Mouse (Mus musculus): ENCODE results near the gene Rdh8.
"Not testable (repeated sequence)": the region's sequence is repeated elsewhere in the genome, so short reads cannot be mapped to it uniquely, and the experiment has no call there.

The Rdh8 gene

GRCm38 (mm10) chr9:20818236-20818635 is at the start of gene Rdh8:
Rdh8 (plus strand) TSS chr9:20818503.
- DNase-seq = no peak

GRCm38 (mm10) chr9:20781286-20781685 is 37.0 kb upstream of the Rdh8 start:
- no peak for DNase-seq

- DNase-seq = no peak
Measured at GRCm38 (mm10) chr9:20785055-20785454, 33.2 kb upstream of the Rdh8 start.

DNA sequence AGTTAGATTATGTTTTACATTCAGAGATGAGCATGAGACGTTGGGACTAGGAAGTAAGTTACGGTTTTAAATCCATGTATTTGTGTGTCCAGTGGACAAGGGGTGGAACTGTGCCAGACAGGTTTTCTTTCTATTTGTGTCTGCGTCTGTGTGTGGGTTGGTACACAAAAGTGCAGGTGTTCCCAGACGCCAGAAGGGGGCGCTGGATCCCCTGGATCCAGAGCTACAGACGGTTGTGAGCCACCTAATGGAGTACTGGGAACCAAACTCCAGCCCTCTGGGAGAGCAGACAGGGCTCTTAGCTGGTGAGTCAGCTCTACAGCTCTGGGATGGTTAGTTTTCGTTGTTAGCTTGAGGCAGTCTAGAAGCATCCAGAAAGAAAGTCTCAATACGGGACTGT is 30.3 kb upstream of the Rdh8 start:
- no peak for DNase-seq

GRCm38 (mm10) chr9:20789651-20790050 is 28.7 kb upstream of the Rdh8 start:
- no peak for DNase-seq

- no peak for DNase-seq
Measured at GRCm38 (mm10) chr9:20790345-20790744, 28.0 kb upstream of the Rdh8 start.

GRCm38 (mm10) chr9:20794108-20794806 is 24.0 kb upstream of the Rdh8 start:
- DNase-seq = peak; percentile 70

- peak; percentile 84 for DNase-seq
Measured at GRCm38 (mm10) chr9:20804266-20805158, 13.8 kb upstream of the Rdh8 start.

DNA sequence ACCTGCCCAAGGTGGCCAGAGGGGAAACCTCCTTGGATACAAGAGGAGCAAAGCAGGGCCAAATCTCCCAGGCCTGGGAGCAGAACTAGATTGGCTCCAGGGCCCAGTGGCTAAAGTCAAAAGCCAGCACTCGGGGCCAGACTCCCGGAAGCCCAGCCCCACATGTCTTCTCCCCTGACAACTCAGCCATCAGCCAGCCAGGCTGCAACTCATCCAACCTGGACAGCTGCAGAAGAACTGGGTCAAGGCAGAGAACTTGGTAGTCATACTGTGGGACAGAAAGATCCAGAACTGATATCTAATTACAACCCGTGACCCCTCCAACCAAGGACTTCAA is 13.2 kb upstream of the Rdh8 start:
- DNase-seq = no peak

GRCm38 (mm10) chr9:20805706-20806105 is 12.6 kb upstream of the Rdh8 start:
- no peak for DNase-seq

- DNase-seq = peak; percentile 23
Measured at GRCm38 (mm10) chr9:20810271-20810670, 8.0 kb upstream of the Rdh8 start.

DNA sequence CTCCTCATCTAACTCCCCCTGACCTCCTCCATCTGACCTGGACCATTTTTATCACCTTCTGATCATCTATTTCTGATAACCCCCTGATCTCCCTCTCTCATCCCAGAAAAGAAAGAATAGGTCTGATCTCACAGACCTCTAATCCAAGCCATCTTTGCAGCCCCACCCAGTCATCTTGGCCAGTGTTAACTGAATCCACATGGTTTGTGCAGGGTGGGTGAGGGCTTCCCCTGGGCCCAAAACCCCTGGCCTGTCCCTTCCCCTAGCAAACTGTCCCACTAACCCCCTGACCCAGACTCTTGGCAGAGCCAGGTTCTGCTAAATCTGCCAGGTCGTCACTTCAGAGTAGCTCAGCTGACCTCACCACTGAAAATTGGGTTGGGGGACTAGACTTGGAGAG is 7.5 kb upstream of the Rdh8 start:
- no peak for DNase-seq

GRCm38 (mm10) chr9:20812537-20813271 is 5.6 kb upstream of the Rdh8 start:
- DNase-seq = peak; percentile 57

DNA sequence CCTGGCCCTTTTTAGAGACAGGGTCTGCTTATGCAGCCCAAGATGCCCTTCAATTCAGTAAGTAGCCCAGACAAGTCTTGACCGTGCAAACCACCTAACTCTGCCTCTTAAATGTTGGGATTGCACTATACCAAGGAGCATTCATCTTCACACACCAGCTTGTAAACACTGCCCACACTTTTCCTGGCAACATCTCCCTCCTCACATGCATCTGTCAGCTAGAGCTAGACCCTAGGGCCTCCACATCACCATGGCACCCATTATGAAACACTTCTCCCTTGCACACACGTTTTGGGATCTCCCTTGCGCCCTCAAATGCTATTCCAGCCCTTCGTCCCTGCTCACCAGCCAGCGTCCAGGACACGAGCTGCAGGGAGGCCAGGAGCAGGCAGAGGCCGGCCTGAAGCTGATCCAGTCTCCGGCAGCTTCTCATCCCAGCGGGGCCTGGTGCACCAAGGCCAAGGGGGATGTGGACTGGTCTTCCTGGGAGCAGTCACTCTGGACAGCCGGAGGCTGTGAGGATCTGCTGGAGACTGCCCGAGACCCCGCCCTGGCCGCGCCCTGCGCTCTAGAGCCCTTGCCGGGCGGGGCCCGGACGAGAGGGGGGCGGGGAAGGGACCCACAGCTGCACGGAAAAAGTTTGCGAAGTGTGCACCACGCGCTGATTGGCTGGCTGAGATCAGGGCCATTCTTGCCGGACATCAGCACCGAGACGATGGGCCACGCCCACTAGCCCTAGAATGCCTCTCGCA is 3.6 kb upstream of the Rdh8 start, which contains the start of gene Col5a3:
Gene Col5a3 (minus strand): TSS at position 547 of the 752 bp plus-strand sequence.
- peak; percentile 71 for DNase-seq

DNA sequence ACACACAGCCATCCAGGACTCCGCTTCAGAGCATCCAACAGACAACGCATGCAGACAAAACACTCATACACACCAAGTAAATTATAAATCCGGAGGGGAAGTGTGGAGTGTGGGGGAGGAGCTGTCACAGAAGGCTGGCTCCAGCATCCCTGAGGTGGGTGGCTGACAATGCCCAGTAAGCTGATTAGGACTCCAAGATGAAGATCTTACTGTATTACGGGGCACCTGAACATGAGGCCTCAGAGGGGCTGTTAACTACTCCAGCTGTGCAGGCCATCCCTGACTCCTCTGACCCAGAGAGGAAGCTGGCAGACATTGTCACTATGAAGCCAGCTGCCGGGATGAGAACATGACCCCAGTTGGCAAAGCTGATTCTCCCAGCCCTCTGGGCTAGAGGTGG is 1.7 kb downstream of the Rdh8 start:
- no peak for DNase-seq

GRCm38 (mm10) chr9:20822821-20823220 is 4.5 kb downstream of the Rdh8 start:
- DNase-seq = no peak

DNA sequence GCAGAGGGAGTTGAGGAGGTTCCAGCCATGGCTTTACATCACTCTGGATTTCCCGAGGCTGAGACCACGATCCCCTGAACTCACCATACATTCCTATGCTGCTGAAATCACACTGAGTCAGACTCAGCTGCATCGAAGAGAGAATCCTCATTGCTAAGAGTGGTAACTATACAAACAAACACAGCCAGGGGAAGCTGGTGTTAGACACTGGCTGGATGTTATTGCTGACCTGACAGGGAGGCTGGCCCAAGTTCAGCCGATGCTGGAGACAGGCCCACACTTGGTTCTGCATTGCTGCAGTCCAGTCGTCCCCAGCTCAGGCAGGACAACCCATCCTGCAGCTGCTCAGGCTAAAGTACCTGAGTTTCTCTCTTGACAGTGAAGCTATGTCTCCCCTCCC is 7.5 kb downstream of the Rdh8 start:
- peak; percentile 44 for DNase-seq

DNA sequence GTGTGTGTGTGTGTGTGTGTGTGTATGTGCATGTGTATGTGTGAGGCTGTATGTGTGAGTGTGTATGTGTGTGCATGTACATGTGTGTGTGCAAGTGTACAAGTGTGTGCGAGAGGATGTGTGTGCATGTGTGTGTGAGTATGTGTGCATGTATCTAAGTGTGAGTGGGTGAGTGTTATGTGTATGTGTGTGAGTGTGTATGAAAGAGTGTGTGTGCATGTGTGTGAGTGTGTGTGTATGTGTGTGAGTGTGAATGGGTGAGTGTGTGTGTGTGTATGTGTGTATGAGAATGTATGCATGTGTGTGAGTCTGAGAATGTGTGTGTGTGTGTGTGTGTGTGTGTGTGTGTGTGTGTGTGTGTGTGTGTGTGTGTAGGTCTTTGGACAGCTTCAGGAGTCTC is 9.8 kb downstream of the Rdh8 start:
- no peak for DNase-seq

DNA sequence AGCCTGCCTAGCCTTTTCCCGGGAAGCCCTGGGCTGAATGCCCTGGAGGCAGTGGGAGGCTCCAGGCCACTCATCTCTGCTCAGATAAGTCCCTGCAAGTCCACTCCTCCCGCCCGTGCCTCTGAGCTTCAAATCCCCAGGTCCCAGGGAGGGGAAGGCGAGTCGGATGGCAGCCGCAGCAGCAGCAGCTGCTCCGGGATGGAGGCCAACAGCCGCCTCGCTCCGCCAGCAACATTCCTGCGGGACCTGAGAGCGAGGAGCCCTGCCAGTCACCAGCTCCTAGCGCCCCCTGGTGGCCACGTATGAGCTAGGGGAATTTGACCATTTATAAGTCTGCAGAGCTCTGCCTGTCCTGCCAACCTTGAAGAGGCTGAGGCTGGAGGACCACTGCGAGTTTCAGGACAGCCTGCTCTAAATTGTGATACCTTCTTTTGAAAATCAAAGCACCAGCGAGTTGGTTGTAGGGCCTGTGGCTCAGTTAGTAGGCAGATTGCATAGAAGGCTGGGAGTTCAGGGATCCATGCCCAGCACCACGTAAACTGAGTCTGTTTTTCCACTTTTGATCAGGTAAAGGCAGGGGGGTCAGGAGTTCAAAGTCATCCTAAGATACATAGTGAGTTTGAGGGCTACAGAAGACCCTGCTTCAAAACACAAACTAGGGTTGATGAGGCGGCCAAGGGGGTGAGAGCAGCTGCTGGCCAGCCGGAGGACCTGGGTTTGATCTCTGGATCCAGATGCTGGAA is 12.8 kb downstream of the Rdh8 start:
- peak; percentile 96 for DNase-seq

- no peak for DNase-seq
Measured at GRCm38 (mm10) chr9:20834881-20835280, 16.6 kb downstream of the Rdh8 start.

- not testable (repeated sequence) for DNase-seq
Measured at GRCm38 (mm10) chr9:20835431-20835954, 17.2 kb downstream of the Rdh8 start.

Data from lung, postnatal 10 days (tissue).